Mouse (Mus musculus): ENCODE results near the gene Npas2. TPM values are rescaled to one million over a fixed set of nuclear protein-coding genes. Genes with fewer than 3 reads are reported as not detected.

The Npas2 gene
- polyA plus RNA-seq, 1 experiment from 2014 or later = 0.28 TPM

DNA sequence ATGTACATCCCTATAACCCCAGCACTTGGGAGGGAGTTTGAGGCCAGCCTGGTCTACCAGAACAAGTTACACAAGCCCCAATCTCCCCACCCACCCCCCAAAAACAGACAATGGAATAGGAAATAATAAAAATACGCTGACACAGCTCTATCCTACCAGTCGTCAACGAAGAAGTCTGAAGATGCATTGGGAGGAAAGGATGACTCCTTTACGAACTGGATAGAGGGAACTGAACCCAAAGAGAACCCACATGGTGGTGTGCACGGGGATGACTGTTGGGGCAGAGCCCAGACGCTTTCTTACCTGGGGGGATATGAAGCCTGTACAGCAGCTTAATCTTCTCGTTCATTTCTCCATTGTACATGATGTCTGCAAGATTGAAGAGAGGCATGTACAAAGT, 182.6 kb downstream of the Npas2 start:
- Histone ChIP-seq H3K4me3 (ENCODE audit: low read depth, low read length) (no peak overlapping the region), H3K4me2 (ENCODE audit: low read length) (no peak overlapping the region), H3K36me3 (ENCODE audit: control insufficient read depth, insufficient read depth, low read length) (peaks cover 45% of the 10 kb centered on the region), H3K27me3 (replicated peaks; ENCODE audit: control insufficient read depth, insufficient read depth, low read length) (no peaks in the 10 kb centered on the region), H3K9me3 (ENCODE audit: control insufficient read depth, low read length) (no peaks in the 10 kb centered on the region), H3K4me1 (replicated peaks; ENCODE audit: control insufficient read depth, insufficient read depth, low read length) (no peaks in the 10 kb centered on the region), H3K27ac (ENCODE audit: low read depth) (no peak overlapping the region), H3K9ac (ENCODE audit: low read length) (no peak overlapping the region)
- DNase-seq (ENCODE audit: low spot score) (no peak), ATAC-seq (replicated peaks; ENCODE audit: low FRiP score, low TSS enrichment, low read depth) (no peak)
- 88% methylated on average over 7 of the region's 7 CpGs for WGBS

DNA sequence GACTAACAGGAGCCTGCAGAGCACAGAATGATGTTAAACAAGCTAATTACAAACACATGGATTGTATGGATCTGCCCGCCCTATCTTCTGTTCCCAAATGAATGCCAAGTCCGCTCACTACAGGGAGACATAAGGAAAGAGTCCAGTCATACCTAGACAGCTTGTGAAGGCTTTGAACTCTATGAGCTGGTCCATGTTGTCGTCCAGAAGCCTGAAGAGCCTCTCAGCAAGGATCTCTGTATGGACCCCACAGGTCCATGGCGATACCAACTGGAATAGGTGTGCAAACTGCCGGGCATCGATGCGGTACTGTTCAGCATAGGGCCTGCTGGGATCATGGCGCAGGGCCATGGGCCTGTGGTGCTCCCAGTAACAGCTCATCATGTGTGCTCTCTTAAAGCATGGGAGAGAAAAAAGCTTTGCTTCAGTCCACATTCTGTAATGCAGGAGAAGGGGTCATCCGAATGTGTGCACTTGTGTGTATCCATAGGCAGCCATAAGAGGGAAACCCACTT, 183.3 kb downstream of the Npas2 start:
- Histone ChIP-seq H3K4me1 (replicated peaks; ENCODE audit: control insufficient read depth, insufficient read depth, low read length) (no peaks in the 10 kb centered on the region), H3K27me3 (replicated peaks; ENCODE audit: control insufficient read depth, insufficient read depth, low read length) (no peaks in the 10 kb centered on the region), H3K36me3 (ENCODE audit: control insufficient read depth, insufficient read depth, low read length) (peaks cover 38% of the 10 kb centered on the region), H3K4me2 (ENCODE audit: low read length) (no peak overlapping the region), H3K9ac (ENCODE audit: low read length) (no peak overlapping the region), H3K9me3 (ENCODE audit: control insufficient read depth, low read length) (no peaks in the 10 kb centered on the region), H3K27ac (ENCODE audit: low read depth) (no peak overlapping the region), H3K4me3 (ENCODE audit: low read depth, low read length) (no peak overlapping the region)
- WGBS = 89% methylated on average over 9 of the region's 9 CpGs
- DNase-seq (ENCODE audit: low spot score) = no peak
- ATAC-seq (replicated peaks; ENCODE audit: low FRiP score, low TSS enrichment, low read depth) = no peak

- 91% methylated on average over 1 of the region's 1 CpGs for WGBS
- no peak for DNase-seq (ENCODE audit: low spot score)
Observed at GRCm38 (mm10) chr1:39378540-39378939, 185.0 kb downstream of the Npas2 start.

GRCm38 (mm10) chr1:39379021-39379420, 185.5 kb downstream of the Npas2 start:
- Histone ChIP-seq H3K9me3 (ENCODE audit: control insufficient read depth, low read length) (no peaks in the 10 kb centered on the region), H3K27me3 (replicated peaks; ENCODE audit: control insufficient read depth, insufficient read depth, low read length) (no peaks in the 10 kb centered on the region), H3K9ac (ENCODE audit: low read length) (no peak overlapping the region), H3K27ac (ENCODE audit: low read depth) (no peak overlapping the region), H3K36me3 (ENCODE audit: control insufficient read depth, insufficient read depth, low read length) (peaks cover 16% of the 10 kb centered on the region), H3K4me2 (ENCODE audit: low read length) (no peak overlapping the region), H3K4me3 (ENCODE audit: low read depth, low read length) (no peak overlapping the region), H3K4me1 (replicated peaks; ENCODE audit: control insufficient read depth, insufficient read depth, low read length) (no peaks in the 10 kb centered on the region)
- no peak for ATAC-seq (replicated peaks; ENCODE audit: low FRiP score, low TSS enrichment, low read depth)
- DNase-seq (ENCODE audit: low spot score) = no peak
- WGBS = 68% methylated on average over 5 of the region's 5 CpGs

More at GRCm38 (mm10) chr1:39378540-39378939, 185.0 kb downstream of the Npas2 start:
- H3K4me2 ChIP-seq (ENCODE audit: low read length) = no peak overlapping the region
- no peaks in the 10 kb centered on the region for H3K4me1 ChIP-seq (replicated peaks; ENCODE audit: control insufficient read depth, insufficient read depth, low read length)
- H3K9ac ChIP-seq (ENCODE audit: low read length) = no peak overlapping the region
- H3K36me3 ChIP-seq (ENCODE audit: control insufficient read depth, insufficient read depth, low read length) = peaks cover 21% of the 10 kb centered on the region
- H3K27me3 ChIP-seq (replicated peaks; ENCODE audit: control insufficient read depth, insufficient read depth, low read length) = no peaks in the 10 kb centered on the region
- no peak overlapping the region for H3K4me3 ChIP-seq (ENCODE audit: low read depth, low read length)
- ATAC-seq (replicated peaks; ENCODE audit: low FRiP score, low TSS enrichment, low read depth) = no peak
- no peaks in the 10 kb centered on the region for H3K9me3 ChIP-seq (ENCODE audit: control insufficient read depth, low read length)
- no peak overlapping the region for H3K27ac ChIP-seq (ENCODE audit: low read depth)

DNA sequence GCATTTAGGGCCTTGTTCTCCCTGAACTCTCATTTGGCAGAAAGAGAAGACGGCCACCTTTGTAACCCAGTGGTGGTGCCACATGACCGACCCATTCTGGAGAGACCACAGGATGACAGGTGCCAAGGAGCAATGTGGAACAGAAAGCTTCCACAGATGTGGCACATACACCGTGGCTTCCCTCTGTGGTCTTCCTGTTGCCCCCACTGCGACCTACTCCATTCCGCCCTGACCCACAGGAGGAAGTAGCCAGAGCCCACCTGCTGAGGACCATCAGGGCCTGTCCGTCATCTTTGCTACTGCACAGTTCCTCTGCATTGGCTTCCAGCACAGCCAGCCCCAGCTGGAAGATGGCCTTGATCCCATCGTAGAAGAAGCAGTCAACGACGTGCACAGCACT, 187.5 kb downstream of the Npas2 start:
- no peak overlapping the region for H3K9ac ChIP-seq (ENCODE audit: low read length)
- no peaks in the 10 kb centered on the region for H3K4me1 ChIP-seq (replicated peaks; ENCODE audit: control insufficient read depth, insufficient read depth, low read length)
- H3K9me3 ChIP-seq (ENCODE audit: control insufficient read depth, low read length) = no peaks in the 10 kb centered on the region
- no peak overlapping the region for H3K4me3 ChIP-seq (ENCODE audit: low read depth, low read length)
- no peak for DNase-seq (ENCODE audit: low spot score)
- no peaks in the 10 kb centered on the region for H3K27me3 ChIP-seq (replicated peaks; ENCODE audit: control insufficient read depth, insufficient read depth, low read length)
- H3K4me2 ChIP-seq (ENCODE audit: low read length) = no peak overlapping the region
- ATAC-seq (replicated peaks; ENCODE audit: low FRiP score, low TSS enrichment, low read depth) = no peak
- H3K27ac ChIP-seq (ENCODE audit: low read depth) = no peak overlapping the region
- WGBS = 92% methylated on average over 9 of the region's 9 CpGs
- H3K36me3 ChIP-seq (ENCODE audit: control insufficient read depth, insufficient read depth, low read length) = 0 out of 2 replicates have a peak, but pooled peaks cover 9% of the 10 kb centered on the region

GRCm38 (mm10) chr1:39384914-39385313, 191.4 kb downstream of the Npas2 start:
- WGBS = 76% methylated on average over 9 of the region's 9 CpGs
- Histone ChIP-seq H3K9me3 (ENCODE audit: control insufficient read depth, low read length) (no peaks in the 10 kb centered on the region), H3K9ac (ENCODE audit: low read length) (no peak overlapping the region), H3K4me3 (ENCODE audit: low read depth, low read length) (no peak overlapping the region), H3K27ac (ENCODE audit: low read depth) (no peak overlapping the region), H3K36me3 (ENCODE audit: control insufficient read depth, insufficient read depth, low read length) (no peaks in the 10 kb centered on the region), H3K4me1 (replicated peaks; ENCODE audit: control insufficient read depth, insufficient read depth, low read length) (no peaks in the 10 kb centered on the region), H3K27me3 (replicated peaks; ENCODE audit: control insufficient read depth, insufficient read depth, low read length) (no peaks in the 10 kb centered on the region), H3K4me2 (ENCODE audit: low read length) (no peak overlapping the region)
- ATAC-seq (replicated peaks; ENCODE audit: low FRiP score, low TSS enrichment, low read depth) (no peak), DNase-seq (ENCODE audit: low spot score) (no peak)

DNA sequence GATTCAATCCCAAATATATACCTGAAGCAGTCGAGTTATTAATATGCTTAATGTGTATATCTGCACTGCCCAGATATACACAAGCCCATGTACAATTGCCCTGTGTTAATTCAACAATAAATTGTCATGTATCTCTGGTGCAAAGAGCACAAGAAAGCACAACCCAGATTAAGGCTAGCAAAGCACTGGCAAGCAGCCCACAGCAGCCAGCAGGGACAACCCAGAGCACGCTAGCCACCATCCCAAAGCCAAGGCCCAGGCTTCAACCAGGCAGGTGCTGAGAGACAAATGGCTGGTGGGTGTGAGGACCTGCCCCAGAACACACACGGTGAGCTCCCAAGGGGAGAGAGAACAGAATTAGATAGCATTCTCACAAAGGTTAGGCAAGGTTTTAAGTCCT, 192.9 kb downstream of the Npas2 start:
- H3K9me3 ChIP-seq (ENCODE audit: control insufficient read depth, low read length) = no peaks in the 10 kb centered on the region
- H3K36me3 ChIP-seq (ENCODE audit: control insufficient read depth, insufficient read depth, low read length) = no peaks in the 10 kb centered on the region
- H3K4me1 ChIP-seq (replicated peaks; ENCODE audit: control insufficient read depth, insufficient read depth, low read length) = no peaks in the 10 kb centered on the region
- no peak overlapping the region for H3K4me3 ChIP-seq (ENCODE audit: low read depth, low read length)
- DNase-seq (ENCODE audit: low spot score) (no peak), ATAC-seq (replicated peaks; ENCODE audit: low FRiP score, low TSS enrichment, low read depth) (no peak)
- H3K9ac ChIP-seq (ENCODE audit: low read length) = no peak overlapping the region
- no peak overlapping the region for H3K4me2 ChIP-seq (ENCODE audit: low read length)
- H3K27ac ChIP-seq (ENCODE audit: low read depth) = no peak overlapping the region
- H3K27me3 ChIP-seq (replicated peaks; ENCODE audit: control insufficient read depth, insufficient read depth, low read length) = no peaks in the 10 kb centered on the region
- 76% methylated on average over 3 of the region's 3 CpGs for WGBS

- DNase-seq (ENCODE audit: low spot score) (no peak), ATAC-seq (replicated peaks; ENCODE audit: low FRiP score, low TSS enrichment, low read depth) (no peak)
- Histone ChIP-seq H3K4me1 (replicated peaks; ENCODE audit: control insufficient read depth, insufficient read depth, low read length) (no peaks in the 10 kb centered on the region), H3K27me3 (replicated peaks; ENCODE audit: control insufficient read depth, insufficient read depth, low read length) (no peaks in the 10 kb centered on the region), H3K27ac (ENCODE audit: low read depth) (no peak overlapping the region), H3K4me3 (ENCODE audit: low read depth, low read length) (no peak overlapping the region), H3K4me2 (ENCODE audit: low read length) (no peak overlapping the region), H3K9me3 (ENCODE audit: control insufficient read depth, low read length) (no peaks in the 10 kb centered on the region), H3K9ac (ENCODE audit: low read length) (no peak overlapping the region), H3K36me3 (ENCODE audit: control insufficient read depth, insufficient read depth, low read length) (no peaks in the 10 kb centered on the region)
- 83% methylated on average over 4 of the region's 4 CpGs for WGBS
Observed at GRCm38 (mm10) chr1:39387497-39387896, 194.0 kb downstream of the Npas2 start.

DNA sequence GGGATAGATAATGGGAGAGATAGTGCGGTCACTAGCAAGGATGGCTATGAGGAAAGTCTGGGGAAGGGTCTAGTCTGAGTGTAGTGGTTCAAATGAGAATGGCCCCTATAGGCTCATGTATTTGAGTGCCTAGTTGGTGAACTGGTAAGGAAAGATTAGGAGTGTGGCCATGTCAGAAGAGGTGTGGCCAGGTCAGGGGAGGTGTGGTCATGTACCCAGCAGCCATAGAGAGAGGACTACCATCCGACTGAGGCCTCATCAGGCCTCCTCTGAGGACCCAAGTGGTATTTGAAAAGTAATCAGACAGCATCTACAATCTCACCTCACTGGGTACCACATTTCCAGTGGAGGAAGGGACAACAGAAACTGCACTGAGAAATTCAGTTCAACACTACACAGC, 194.6 kb downstream of the Npas2 start:
- no peak overlapping the region for H3K9ac ChIP-seq (ENCODE audit: low read length)
- no peaks in the 10 kb centered on the region for H3K36me3 ChIP-seq (ENCODE audit: control insufficient read depth, insufficient read depth, low read length)
- no peak overlapping the region for H3K4me3 ChIP-seq (ENCODE audit: low read depth, low read length)
- WGBS = 80% methylated on average over 2 of the region's 2 CpGs
- no peaks in the 10 kb centered on the region for H3K4me1 ChIP-seq (replicated peaks; ENCODE audit: control insufficient read depth, insufficient read depth, low read length)
- DNase-seq (ENCODE audit: low spot score) = no peak
- no peak for ATAC-seq (replicated peaks; ENCODE audit: low FRiP score, low TSS enrichment, low read depth)
- no peaks in the 10 kb centered on the region for H3K27me3 ChIP-seq (replicated peaks; ENCODE audit: control insufficient read depth, insufficient read depth, low read length)
- no peak overlapping the region for H3K27ac ChIP-seq (ENCODE audit: low read depth)
- H3K4me2 ChIP-seq (ENCODE audit: low read length) = no peak overlapping the region
- no peaks in the 10 kb centered on the region for H3K9me3 ChIP-seq (ENCODE audit: control insufficient read depth, low read length)

All from intestine, embryonic 14.5 days (tissue).